Mouse (Mus musculus) B cell, adult 2 months (primary cell): Measurements from ENCODE around the gene Anxa6.
A peak's percentile ranks its signal among the peaks of the same experiment; 100 is the strongest.

Experiments used
- DNase-seq, 2 experiments: peaks; one replicate each; pipeline ENCODE4 v3.0.0; 2022

The Anxa6 gene

DNA sequence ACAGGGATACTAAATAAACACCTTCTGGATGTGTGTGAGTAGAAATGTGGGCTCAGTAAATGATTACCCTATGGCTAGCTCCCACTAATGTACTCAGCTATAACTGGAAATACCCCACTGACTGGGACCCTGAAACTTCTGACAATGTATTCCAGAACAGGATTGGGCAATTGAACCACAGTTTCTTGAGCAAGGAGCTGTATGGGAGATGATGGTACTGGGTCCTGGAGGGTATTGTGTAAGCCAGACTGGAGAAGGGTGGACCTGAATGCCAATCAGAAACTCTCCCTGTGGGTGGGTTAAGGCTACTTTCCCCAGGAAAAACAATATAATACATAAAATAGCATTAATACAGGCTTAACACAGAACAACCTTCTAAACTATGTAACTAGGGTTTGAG lies 43.3 kb downstream of the Anxa6 start:
- no peak for DNase-seq

- DNase-seq, result no peak
Observed at GRCm38 (mm10) chr11:54988754-54989349, 44.4 kb downstream of the Anxa6 start.

- peak; percentile 74 for DNase-seq
Observed at GRCm38 (mm10) chr11:54987974-54988373, 45.3 kb downstream of the Anxa6 start.

- DNase-seq, result no peak
Observed at GRCm38 (mm10) chr11:54985086-54985485, 48.2 kb downstream of the Anxa6 start.

DNA sequence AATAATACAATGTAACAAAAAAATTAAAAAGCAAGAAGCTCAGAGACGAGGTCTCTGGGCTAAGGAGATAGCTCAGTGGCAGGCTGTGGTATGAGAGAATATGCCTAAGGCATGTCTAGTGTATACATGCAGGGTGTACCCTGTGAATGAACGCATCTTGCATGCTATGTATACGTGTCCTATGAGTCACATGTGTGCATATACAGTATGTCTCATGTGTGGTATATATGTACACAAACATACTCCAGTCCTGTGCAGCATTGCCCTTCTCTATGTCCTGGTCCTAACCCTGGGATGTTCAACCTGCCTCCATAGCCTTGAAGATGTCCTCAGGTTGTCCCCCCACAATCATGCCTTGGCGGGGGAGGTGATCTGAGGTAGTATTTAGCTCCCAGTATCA lies 48.7 kb downstream of the Anxa6 start:
- no peak for DNase-seq

- DNase-seq, result peak; percentile 80 to 82
Observed at GRCm38 (mm10) chr11:54984085-54984484, 49.2 kb downstream of the Anxa6 start.

GRCm38 (mm10) chr11:54982520-54982919 lies 50.7 kb downstream of the Anxa6 start:
- no peak for DNase-seq

DNA sequence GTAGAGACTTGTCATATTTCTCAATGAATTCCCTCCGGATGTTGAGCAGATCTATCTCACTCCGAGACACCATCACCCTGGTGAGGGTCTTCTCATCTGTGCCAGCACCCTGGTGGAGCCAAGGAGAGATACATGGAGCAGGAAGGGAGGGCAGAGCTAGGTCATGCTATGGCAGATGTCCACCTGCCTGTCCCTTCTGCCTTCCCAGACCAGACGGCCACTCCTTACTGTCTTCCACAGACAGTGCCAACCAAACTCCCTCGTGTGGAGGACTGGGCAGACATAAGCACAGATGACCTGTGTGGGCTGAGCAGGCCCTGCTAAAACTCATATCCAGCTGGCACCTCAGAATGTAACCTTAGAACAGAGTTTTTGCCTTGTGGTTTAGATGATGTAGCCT lies 51.6 kb downstream of the Anxa6 start:
- DNase-seq, result no peak

DNA sequence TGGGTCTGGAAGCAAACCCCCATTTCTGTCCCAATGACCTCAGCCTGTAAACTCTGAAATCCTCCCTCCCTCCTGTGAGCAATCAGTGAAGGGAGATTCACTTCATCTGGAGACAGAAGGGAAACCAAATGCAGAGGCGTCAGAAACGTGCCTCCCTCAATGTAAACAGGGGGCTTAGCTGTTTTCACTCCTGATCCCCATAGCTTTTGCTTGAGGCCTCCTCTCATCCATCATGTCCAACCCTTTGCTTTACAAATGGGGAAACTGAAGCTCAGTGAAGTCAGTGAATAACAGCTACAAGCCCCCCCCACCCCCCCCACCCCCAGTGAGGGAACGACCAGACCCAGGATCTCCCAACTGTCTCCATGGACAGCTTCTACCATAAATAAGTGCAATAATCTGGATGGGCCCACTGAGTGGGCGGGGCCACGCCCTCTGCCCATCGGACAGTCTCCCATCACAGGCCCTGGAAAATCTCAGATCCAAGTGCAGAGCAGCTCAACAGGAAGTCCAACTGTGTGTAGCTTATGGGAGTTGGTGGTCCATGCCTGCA lies 55.8 kb downstream of the Anxa6 start:
- no peak for DNase-seq

DNA sequence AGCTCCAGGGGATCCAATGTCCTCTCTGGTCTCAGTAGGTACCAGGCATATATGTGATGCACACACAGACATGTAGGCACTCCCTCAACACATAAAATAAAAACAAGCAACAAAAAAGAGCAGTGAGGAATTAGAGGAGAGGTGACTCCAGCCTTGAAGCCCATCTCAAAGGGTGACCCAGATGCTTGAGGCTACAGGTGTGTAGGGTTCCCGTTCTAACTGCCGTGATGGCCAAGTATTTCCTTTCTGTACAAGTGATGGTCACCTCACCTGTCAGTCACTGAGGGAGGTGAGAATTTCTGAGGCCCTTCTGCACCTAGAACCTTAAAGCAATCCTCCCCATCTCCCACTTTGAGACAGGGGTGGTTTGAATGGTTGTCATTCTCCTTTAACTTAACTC lies 56.9 kb downstream of the Anxa6 start:
- DNase-seq, result no peak

DNA sequence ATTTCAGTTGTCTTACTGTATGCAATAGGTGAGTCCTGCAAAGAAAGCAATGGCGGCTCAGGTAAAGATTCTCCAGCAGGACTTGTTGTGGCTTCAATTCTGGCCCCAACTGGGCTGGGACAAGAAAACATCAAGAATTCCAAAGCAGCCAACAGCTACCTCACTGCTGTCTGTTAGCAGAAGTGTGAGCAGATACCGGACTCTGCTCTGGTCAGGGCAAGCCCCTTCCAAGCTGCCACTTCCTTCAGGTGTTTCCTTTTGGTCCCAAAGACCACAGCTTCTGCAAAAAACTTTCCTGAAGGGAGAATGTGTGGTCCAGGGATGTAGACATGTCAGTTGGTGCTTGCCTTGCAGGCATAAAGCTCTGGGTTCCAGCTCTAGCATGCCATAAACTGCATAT lies 57.5 kb downstream of the Anxa6 start:
- no peak for DNase-seq

DNA sequence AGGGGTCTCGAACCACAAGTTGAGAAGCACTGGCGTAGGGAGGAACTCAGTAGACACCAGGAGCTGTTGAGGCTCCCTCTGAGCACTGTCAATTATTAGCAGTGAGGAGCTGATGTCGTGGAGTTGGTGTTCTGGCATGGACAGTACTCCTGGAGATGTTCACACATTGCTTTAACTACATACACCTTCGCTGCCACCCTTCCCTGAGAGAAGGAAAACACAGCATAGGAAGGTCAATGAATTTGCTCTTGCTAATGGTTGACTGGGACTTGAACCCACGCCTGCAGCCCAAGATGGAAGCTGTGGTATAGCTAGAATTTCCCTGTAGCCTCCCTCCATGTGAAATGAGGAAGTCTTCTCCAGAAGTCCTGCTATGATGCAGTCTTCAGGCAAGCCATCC lies 57.9 kb downstream of the Anxa6 start:
- DNase-seq, result no peak

GRCm38 (mm10) chr11:54974639-54975038 lies 58.6 kb downstream of the Anxa6 start:
- DNase-seq, result no peak

DNA sequence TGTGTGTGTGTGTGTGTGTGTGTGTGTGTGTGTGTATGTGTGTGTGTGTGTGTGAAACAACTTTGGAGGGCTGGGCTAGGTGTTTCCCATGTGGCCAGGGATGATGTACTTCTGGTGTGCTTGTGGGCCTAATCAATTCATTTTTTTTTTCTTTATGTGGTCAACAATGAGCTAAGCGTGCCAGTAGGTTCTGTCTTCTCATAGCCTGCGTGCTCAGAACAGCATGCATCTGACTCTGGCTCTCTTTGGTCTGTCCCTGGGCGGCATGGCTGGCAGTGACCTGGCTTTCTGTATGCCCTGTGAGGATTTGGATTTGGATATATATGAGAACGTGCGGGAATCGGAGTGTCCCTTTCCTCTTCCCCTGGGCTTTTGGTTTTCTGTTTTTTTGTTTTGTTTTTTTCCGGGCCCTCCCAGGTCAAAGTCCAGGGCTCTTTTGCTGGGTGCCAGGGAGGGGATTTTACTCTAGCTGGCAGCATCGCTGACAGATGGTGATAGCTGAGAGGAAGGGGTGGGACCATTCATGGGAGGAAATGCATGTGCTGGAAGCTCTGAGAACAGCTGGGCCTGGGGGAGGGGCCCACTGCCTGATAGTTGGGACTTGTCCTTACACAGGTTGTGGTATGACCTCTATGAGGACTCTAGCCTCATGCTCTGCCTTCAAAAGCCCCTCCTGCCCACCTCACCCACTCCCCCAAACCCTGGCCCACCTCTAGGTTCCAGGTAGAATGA lies 59.6 kb downstream of the Anxa6 start:
- DNase-seq, result peak; percentile 63 to 66

GRCm38 (mm10) chr11:54972789-54973188 lies 60.5 kb downstream of the Anxa6 start:
- DNase-seq, result no peak

DNA sequence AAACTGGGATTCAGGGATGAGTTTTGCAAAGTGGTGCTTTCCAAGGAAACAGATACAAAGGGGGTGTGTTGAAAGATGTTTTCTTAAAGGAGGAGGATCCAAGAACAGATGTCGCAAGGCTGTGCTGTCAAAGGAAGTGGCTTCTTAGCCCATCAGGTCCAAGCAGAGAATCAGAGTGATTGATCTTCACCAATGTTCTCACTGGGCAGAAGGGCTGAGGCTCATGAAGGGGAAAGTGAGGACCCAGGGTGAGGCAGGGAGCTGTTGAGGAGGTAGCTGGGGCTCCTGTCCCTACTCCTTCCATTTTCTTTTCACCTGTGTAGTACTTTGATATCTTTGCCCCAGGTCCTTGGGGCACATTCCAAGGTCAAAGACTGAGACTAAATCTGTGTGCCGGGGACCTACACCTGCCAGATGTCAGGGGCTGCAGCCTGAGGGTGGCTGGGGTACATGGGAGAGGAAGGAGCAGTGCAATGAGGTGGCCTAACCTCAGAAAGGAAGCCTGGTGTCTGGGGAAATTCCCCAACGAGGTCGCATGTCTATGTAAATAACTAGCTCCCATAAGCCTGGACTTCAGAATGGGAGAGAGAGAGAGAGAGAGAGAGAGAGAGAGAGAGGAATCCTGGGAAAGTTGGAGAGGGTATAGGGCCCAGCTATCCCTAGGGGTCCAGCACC lies 61.1 kb downstream of the Anxa6 start:
- DNase-seq, result peak; percentile 56 to 65

DNA sequence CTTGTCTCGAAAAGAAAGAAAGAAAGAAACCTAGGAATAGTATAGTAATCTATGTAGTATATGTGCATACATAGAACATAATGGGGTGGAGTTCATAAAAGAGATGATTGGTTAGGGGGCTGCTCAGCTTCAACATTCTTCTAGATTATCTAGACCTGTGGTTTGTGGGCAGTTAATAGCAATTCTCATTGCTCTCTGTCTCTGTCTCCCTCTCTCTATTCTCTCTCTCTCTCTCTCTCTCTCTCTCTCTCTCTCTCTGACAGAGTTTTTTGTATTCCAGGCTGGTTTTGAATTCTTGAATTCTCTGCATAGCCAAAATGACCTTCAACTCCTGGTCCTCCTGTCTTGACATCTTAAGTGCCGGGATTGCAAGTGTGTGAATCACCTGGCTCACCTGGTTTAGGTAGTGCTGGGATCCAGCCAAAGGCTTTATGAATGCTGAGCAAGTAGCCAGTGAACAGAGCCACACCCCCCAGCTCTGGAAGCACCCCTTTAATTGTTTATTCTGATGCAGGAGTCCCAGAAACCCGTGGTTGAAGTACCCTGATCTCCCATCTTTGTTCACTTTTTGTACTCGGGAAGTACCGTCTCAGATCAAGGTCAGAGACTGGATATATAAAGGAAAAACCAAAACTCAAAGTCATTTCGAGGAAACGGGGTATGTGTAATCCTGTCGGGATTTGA lies 61.7 kb downstream of the Anxa6 start:
- no peak for DNase-seq

DNA sequence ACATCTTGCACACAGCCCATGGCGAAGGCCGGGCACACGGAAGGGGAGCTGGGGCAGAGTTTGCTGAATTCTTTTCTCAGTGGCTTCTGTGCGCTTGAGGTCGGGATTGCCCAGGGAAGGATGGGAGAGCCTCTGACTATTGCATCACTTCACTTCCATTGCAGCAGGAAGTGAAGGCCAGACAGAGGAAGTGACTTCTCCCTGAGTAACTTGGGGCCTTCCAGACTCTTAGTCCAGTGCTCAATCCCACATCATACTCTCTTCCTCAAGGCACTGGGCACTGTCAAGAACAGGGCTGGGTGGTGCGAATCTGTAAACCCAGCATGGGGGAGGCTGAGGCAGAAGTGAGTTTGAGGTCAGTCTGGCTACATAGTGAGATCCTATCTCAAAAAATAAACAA lies 68.0 kb downstream of the Anxa6 start:
- DNase-seq, result no peak

DNA sequence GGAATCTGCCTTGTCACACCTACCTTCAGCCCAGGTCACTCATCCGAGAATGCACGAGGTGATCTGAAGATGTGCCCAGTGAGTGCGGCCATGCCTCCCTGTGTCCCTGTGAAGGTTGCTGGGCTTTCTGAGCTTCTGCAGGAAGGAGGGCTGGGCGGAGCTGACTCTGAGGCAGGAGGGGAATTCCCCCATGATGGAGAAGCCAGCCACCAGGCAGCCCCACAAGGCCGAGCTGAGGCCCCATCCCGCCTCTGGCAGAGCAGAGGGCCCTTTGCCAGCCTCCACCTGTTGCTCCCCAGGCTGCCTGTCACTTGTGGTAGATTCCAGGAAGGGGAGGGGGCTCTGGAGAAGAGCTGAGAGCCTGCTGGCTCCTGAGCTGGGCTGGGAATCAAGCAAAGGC lies 70.4 kb downstream of the Anxa6 start, which contains the start of gene Tnip1:
Gene Tnip1 (minus strand): TSS at position 108 of the 400 bp plus-strand sequence.
- DNase-seq, result peak; percentile 56

DNA sequence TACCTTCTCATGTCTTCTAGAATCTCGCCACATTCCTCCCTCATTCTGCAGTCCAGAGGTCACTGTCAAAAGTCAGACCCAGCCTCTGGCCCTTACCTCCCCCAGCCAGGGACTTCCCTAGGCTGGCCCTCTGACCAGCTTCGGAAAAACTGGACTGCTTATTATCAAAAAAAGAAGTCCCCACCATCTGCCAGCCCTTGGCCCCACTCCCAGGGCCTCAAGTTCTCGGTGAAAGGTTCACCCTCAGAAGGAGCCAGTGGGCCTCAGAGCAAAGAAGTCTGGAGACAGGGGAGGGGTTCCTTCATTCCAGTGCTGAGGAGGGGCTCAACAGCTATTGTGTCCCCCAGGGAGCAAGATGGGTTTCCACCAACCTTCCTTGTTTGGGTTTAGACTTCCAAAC lies 71.3 kb downstream of the Anxa6 start:
- no peak for DNase-seq

GRCm38 (mm10) chr11:54961164-54961850 lies 71.9 kb downstream of the Anxa6 start:
- no peak for DNase-seq

DNA sequence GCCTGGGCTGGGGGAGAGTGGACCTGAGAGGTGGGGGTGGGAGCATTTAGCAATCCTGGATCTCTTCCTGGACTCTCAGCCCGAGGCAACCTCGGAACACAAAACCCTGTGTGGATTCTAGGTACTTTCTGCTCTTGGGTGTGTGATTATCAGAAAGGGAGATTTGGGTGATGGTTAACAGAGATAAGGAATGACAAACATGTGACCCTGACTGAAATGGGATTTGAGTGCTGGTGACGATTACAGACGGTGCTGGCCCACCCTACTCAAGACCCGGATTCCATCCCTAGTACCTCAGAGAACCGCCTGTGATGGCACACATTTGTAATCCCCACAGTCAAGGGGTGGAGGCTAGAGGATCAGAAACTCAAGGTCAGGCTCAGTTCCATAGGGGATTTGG lies 73.0 kb downstream of the Anxa6 start:
- DNase-seq, result no peak
